Mouse (Mus musculus) myocyte (in vitro differentiated cells): ENCODE measurements at regions not wholly inside any gene's neighbourhood (a gene's known extent, or its start where the extent isn't known, plus 50 kb on each side); places are given as distances from the start of the nearest gene placed in this dataset.

ENCODE experiments used
- H3K27me3 ChIP-seq: one replicate; pipeline ENCODE4 v1.6.1; 2011; ENCODE audit not compliant: control insufficient read depth, insufficient read depth, insufficient read length
- H3K36me3 ChIP-seq: one replicate; pipeline ENCODE4 v1.6.1; 2011; ENCODE audit not compliant: control insufficient read depth, insufficient read depth
- H3K4me2 ChIP-seq: one replicate; pipeline ENCODE4 v1.6.1; 2011; ENCODE audit warnings: low read depth, control low read depth
- H3K4me3 ChIP-seq: one replicate; pipeline ENCODE4 v1.5.1; 2011; ENCODE audit warnings: mild to moderate bottlenecking, control low read depth, moderate library complexity
- H3K79me2 ChIP-seq: one replicate; pipeline ENCODE4 v1.6.1; 2011; ENCODE audit not compliant: control insufficient read depth, insufficient read depth
- H3ac ChIP-seq: one replicate; pipeline ENCODE4 v1.6.1; 2011; ENCODE audit not compliant: control insufficient read depth, insufficient read length
- CEBPB ChIP-seq: IDR thresholded peaks from 2 replicates; pipeline ENCODE4 v1.6.1; 2011; ENCODE audit warnings: mild to moderate bottlenecking, moderate library complexity; ENCODE audit not compliant: poor library complexity, insufficient read depth, severe bottlenecking
- E2F4 ChIP-seq: IDR thresholded peaks from one replicate; pipeline ENCODE4 v1.6.1; 2011; ENCODE audit warnings: mild to moderate bottlenecking, control low read depth, moderate library complexity; ENCODE audit not compliant: insufficient read depth
- MAX ChIP-seq: IDR thresholded peaks from one replicate; pipeline ENCODE4 v1.6.1; 2011; ENCODE audit warnings: low read depth, mild to moderate bottlenecking, control low read depth
- MYOD1 ChIP-seq, 3 experiments: IDR thresholded peaks; one replicate each; pipeline ENCODE4 v1.6.1; 2011; ENCODE audit warnings: control low read depth in 2 of 3, low read depth in 2 of 3, mild to moderate bottlenecking in 2 of 3, moderate library complexity in 1 of 3; ENCODE audit not compliant: insufficient read length in 2 of 3, control insufficient read depth in 1 of 3
- MYOG ChIP-seq, 3 experiments: IDR thresholded peaks; one replicate each; pipeline ENCODE4 v1.6.1; 2011; ENCODE audit warnings: control low read depth in 2 of 3, low read depth in 2 of 3, mild to moderate bottlenecking in 2 of 3; ENCODE audit not compliant: insufficient read length in 2 of 3, control insufficient read depth in 1 of 3, insufficient read depth in 1 of 3
- POLR2A ChIP-seq: IDR thresholded peaks from one replicate; pipeline ENCODE4 v1.6.1; 2011; ENCODE audit warnings: low read depth, mild to moderate bottlenecking, control low read depth, moderate library complexity; ENCODE audit not compliant: insufficient read length
- POLR2AphosphoS2 ChIP-seq: IDR thresholded peaks from one replicate; pipeline ENCODE4 v1.6.1; 2011; ENCODE audit warnings: low read depth, control low read depth; ENCODE audit not compliant: insufficient read length
- REST ChIP-seq: IDR thresholded peaks from one replicate; pipeline ENCODE4 v1.6.1; 2011; ENCODE audit warnings: mild to moderate bottlenecking, control low read depth, moderate library complexity; ENCODE audit not compliant: insufficient read depth, insufficient read length
- SRF ChIP-seq: IDR thresholded peaks from one replicate; pipeline ENCODE4 v1.6.1; 2011; ENCODE audit warnings: low read depth; ENCODE audit not compliant: control insufficient read depth, insufficient read length
- TCF12 ChIP-seq: IDR thresholded peaks from one replicate; pipeline ENCODE4 v1.6.1; 2011; ENCODE audit warnings: mild to moderate bottlenecking, control low read depth; ENCODE audit not compliant: poor library complexity, insufficient read depth, severe bottlenecking
- TCF3 ChIP-seq: IDR thresholded peaks from one replicate; pipeline ENCODE4 v1.6.1; 2011; ENCODE audit warnings: low read depth, control low read depth; ENCODE audit not compliant: insufficient read length
- USF1 ChIP-seq: IDR thresholded peaks from one replicate; pipeline ENCODE4 v1.6.1; 2011; ENCODE audit warnings: low read depth, mild to moderate bottlenecking, control low read depth, moderate library complexity

- H3ac ChIP-seq, result no peak overlapping the region
- TF ChIP-seq MYOD1 (IDR thresholded peaks at IDR 0.05; ENCODE audit: control insufficient read depth in 1 of 3, insufficient read length in 2 of 3, low read depth in 2 of 3), result no peak
Measured at GRCm38 (mm10) chr11:8254036-8254435, 410.3 kb downstream of the Tns3 start.

GRCm38 (mm10) chr11:8251360-8251759 is 413.0 kb downstream of the Tns3 start:
- Histone ChIP-seq H3K79me2 (no peaks in the 10 kb centered on the region), H3K4me2 (no peak overlapping the region), H3K4me3 (no peak overlapping the region), H3K36me3 (no peaks in the 10 kb centered on the region), H3K27me3 (no peaks in the 10 kb centered on the region), H3ac (no peak overlapping the region)
- TF ChIP-seq E2F4 (no peak), TCF3 (no peak)

More at GRCm38 (mm10) chr11:8254036-8254435, 410.3 kb downstream of the Tns3 start:
- Histone ChIP-seq H3K4me3 (no peak overlapping the region), H3K36me3 (no peaks in the 10 kb centered on the region), H3K27me3 (no peaks in the 10 kb centered on the region), H3K79me2 (no peaks in the 10 kb centered on the region), H3K4me2 (no peak overlapping the region)

DNA sequence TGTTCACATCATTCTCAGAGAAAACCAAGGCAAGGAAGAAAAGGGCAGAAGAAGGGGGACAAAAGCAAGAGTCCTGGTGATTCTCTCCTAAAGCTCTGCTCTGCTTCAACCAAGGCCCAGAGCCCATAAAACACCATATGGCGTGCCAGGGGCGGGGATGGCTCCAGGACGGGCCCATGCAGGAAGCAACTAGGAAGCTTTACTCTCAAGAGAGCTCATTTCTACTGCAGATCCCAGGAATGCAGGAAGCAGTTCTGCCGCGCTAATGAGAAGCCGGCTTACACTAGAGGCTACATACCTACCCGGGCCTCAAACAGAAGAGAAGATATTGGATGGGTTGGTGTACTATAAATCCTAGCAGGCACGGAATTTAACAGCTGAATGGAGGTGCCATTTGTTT is 414.9 kb downstream of the Tns3 start:
- Histone ChIP-seq H3K36me3 (no peaks in the 10 kb centered on the region), H3K27me3 (no peaks in the 10 kb centered on the region), H3K79me2 (no peaks in the 10 kb centered on the region), H3K4me2 (no peak overlapping the region), H3ac (no peak overlapping the region), H3K4me3 (no peak overlapping the region)
- TF ChIP-seq MYOD1 (IDR thresholded peaks at IDR 0.05; ENCODE audit: control insufficient read depth in 1 of 3, insufficient read length in 2 of 3, low read depth in 2 of 3) (no peak), USF1 (no peak), TCF12 (no peak)

- Histone ChIP-seq H3ac (no peak overlapping the region), H3K79me2 (no peaks in the 10 kb centered on the region), H3K4me3 (no peak overlapping the region), H3K4me2 (no peak overlapping the region), H3K27me3 (no peaks in the 10 kb centered on the region), H3K36me3 (no peaks in the 10 kb centered on the region)
- no peak for TF ChIP-seq TCF12
- TF ChIP-seq E2F4, result no peak
- TF ChIP-seq REST, result no peak
- TF ChIP-seq MYOG (IDR thresholded peaks at IDR 0.05; ENCODE audit: control insufficient read depth in 1 of 3, insufficient read depth in 1 of 3, insufficient read length in 2 of 3, low read depth in 2 of 3), result no peak
- no peak for TF ChIP-seq CEBPB
- TF ChIP-seq USF1, result no peak
- TF ChIP-seq POLR2AphosphoS2, result no peak
- TF ChIP-seq MAX, result no peak
- no peak for TF ChIP-seq TCF3
- TF ChIP-seq POLR2A, result no peak
- TF ChIP-seq MYOD1 (IDR thresholded peaks at IDR 0.05; ENCODE audit: control insufficient read depth in 1 of 3, insufficient read length in 2 of 3, low read depth in 2 of 3), result no peak
- TF ChIP-seq SRF, result no peak
Measured at GRCm38 (mm10) chr11:8247535-8247934, 416.8 kb downstream of the Tns3 start.

DNA sequence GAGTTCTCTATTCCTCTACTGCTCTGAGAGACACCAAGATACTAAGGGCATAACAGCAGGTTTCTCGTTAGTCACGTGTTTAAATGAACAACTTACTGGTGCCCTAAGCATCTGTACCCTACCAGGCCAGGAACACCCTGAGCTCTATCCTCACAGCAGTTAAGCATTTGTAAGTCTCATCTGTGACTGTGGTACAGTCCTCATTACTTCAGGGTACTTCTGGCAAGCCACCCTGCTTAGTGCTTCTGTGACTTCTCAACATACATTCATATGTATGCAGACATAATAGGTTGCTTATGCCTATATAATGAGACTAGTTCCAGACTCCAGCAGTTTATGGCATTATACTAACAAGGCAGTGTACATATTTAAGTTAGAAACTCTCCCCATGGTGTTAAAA is 417.3 kb downstream of the Tns3 start:
- no peaks in the 10 kb centered on the region for H3K79me2 ChIP-seq
- H3K4me3 ChIP-seq, result no peak overlapping the region
- H3K27me3 ChIP-seq, result no peaks in the 10 kb centered on the region
- H3ac ChIP-seq, result no peak overlapping the region
- no peak overlapping the region for H3K4me2 ChIP-seq
- H3K36me3 ChIP-seq, result no peaks in the 10 kb centered on the region
- TF ChIP-seq POLR2AphosphoS2 (no peak), MYOD1 (IDR thresholded peaks at IDR 0.05; ENCODE audit: control insufficient read depth in 1 of 3, insufficient read length in 2 of 3, low read depth in 2 of 3) (no peak), CEBPB (no peak), E2F4 (no peak), POLR2A (no peak), MAX (no peak), USF1 (no peak), SRF (no peak), TCF12 (no peak), MYOG (IDR thresholded peaks at IDR 0.05; ENCODE audit: control insufficient read depth in 1 of 3, insufficient read depth in 1 of 3, insufficient read length in 2 of 3, low read depth in 2 of 3) (no peak), TCF3 (no peak), REST (no peak)

- Histone ChIP-seq H3K4me3 (no peak overlapping the region), H3K27me3 (no peaks in the 10 kb centered on the region), H3K4me2 (no peak overlapping the region), H3K79me2 (no peaks in the 10 kb centered on the region), H3K36me3 (no peaks in the 10 kb centered on the region), H3ac (no peak overlapping the region)
- TF ChIP-seq CEBPB, result no peak
- no peak for TF ChIP-seq POLR2AphosphoS2
- no peak for TF ChIP-seq SRF
- TF ChIP-seq E2F4, result no peak
- no peak for TF ChIP-seq MAX
- TF ChIP-seq MYOD1 (IDR thresholded peaks at IDR 0.05; ENCODE audit: control insufficient read depth in 1 of 3, insufficient read length in 2 of 3, low read depth in 2 of 3), result no peak
- no peak for TF ChIP-seq USF1
- TF ChIP-seq TCF12, result no peak
- no peak for TF ChIP-seq REST
- no peak for TF ChIP-seq TCF3
- no peak for TF ChIP-seq POLR2A
- no peak for TF ChIP-seq MYOG (IDR thresholded peaks at IDR 0.05; ENCODE audit: control insufficient read depth in 1 of 3, insufficient read depth in 1 of 3, insufficient read length in 2 of 3, low read depth in 2 of 3)
Measured at GRCm38 (mm10) chr11:8245408-8246003, 418.8 kb downstream of the Tns3 start.
